Mouse (Mus musculus) urinary bladder, adult 18-20 months (tissue): ENCODE data around the gene Gyg.

Experiments used
- DNase-seq, 2 experiments: peaks; one replicate each; pipeline ENCODE4 v3.0.0; 2022; ENCODE audit warnings: low spot score in 2 of 2, mixed read lengths in 2 of 2

The Gyg gene

GRCm38 (mm10) chr3:20154531-20155367, at the start of gene Gyg:
Gene Gyg, minus strand, starts transcription at chr3:20155317.
- peak; percentile 27 to 73 for DNase-seq

GRCm38 (mm10) chr3:20198869-20199268, 43.8 kb upstream of the Gyg start:
- DNase-seq: peak; percentile 14 to 30

- no peak for DNase-seq
These were observed 42.8 kb upstream of the Gyg start for GRCm38 (mm10) chr3:20197878-20198277.

GRCm38 (mm10) chr3:20188976-20189675, 34.0 kb upstream of the Gyg start:
- DNase-seq: no peak

GRCm38 (mm10) chr3:20172394-20172793, 17.3 kb upstream of the Gyg start:
- DNase-seq: no peak

GRCm38 (mm10) chr3:20167487-20167886, 12.4 kb upstream of the Gyg start:
- DNase-seq: no peak

GRCm38 (mm10) chr3:20155476-20155875, 359 bp upstream of the Gyg start:
- DNase-seq: no peak

- no peak for DNase-seq
These were observed 3.5 kb downstream of the Gyg start for GRCm38 (mm10) chr3:20151651-20152050.

GRCm38 (mm10) chr3:20150511-20150910, 4.6 kb downstream of the Gyg start:
- no peak for DNase-seq

- no peak for DNase-seq
These were observed 7.5 kb downstream of the Gyg start for GRCm38 (mm10) chr3:20147647-20148046.

- DNase-seq: no peak
These were observed 8.2 kb downstream of the Gyg start for GRCm38 (mm10) chr3:20146884-20147395.

- DNase-seq: no peak
These were observed 9.4 kb downstream of the Gyg start for GRCm38 (mm10) chr3:20145696-20146113.

- no peak for DNase-seq
These were observed 10.7 kb downstream of the Gyg start for GRCm38 (mm10) chr3:20144401-20144800.

GRCm38 (mm10) chr3:20143726-20144125, 11.4 kb downstream of the Gyg start:
- no peak for DNase-seq

- no peak for DNase-seq
These were observed 12.5 kb downstream of the Gyg start for GRCm38 (mm10) chr3:20142576-20142975.

- DNase-seq: no peak
These were observed 13.0 kb downstream of the Gyg start for GRCm38 (mm10) chr3:20142101-20142500.

- DNase-seq: no peak
These were observed 13.4 kb downstream of the Gyg start for GRCm38 (mm10) chr3:20141679-20142078.

GRCm38 (mm10) chr3:20141240-20141639, 13.9 kb downstream of the Gyg start:
- no peak for DNase-seq

- DNase-seq: no peak
These were observed 18.1 kb downstream of the Gyg start for GRCm38 (mm10) chr3:20136868-20137581.

GRCm38 (mm10) chr3:20134545-20134944, 20.6 kb downstream of the Gyg start:
- no peak for DNase-seq

- DNase-seq: no peak
These were observed 21.4 kb downstream of the Gyg start for GRCm38 (mm10) chr3:20133745-20134144.

- no peak for DNase-seq
These were observed 22.4 kb downstream of the Gyg start for GRCm38 (mm10) chr3:20132731-20133130.
